Mouse (Mus musculus) bone marrow macrophage, adult 2 months (primary cell): Measurements from ENCODE around the gene Cryga.

Experiments
- CTCF ChIP-seq: IDR thresholded peaks from 2 replicates; pipeline ENCODE4 v1.5.1; 2012; ENCODE audit warnings: low read depth, mild to moderate bottlenecking, low read length, moderate library complexity
- POLR2A ChIP-seq: IDR thresholded peaks from 2 replicates; pipeline ENCODE4 v1.6.1; 2012; ENCODE audit warnings: mild to moderate bottlenecking, low read depth, low read length, borderline replicate concordance

DNA sequence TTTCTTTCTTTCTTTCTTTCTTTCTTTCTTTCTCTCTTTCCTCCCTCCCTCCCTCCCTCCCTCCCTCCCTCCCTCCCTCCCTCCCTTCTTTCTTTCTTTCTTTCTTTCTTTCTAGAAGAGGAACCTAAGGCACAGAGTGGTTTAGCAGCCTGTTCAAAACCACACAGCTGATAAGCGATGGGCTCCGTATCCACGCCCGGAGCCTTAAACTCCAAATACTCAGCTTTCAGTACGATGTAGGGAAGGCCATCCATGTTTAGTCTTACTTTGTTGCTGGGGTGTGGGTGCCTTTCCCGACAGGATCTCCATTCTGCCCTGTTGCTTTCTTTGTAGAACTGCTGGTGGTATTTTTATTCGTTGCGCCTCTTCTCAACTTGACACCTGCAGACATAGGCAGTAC lies 6.0 kb upstream of the Cryga start:
- TF ChIP-seq CTCF = no peak
- no peak for TF ChIP-seq POLR2A
